Mouse (Mus musculus) olfactory bulb, adult 2 months (tissue): ENCODE data around the gene Lmod2.

Experiments used
- CTCF ChIP-seq: fragments of 200-500 bp; IDR thresholded peaks from 2 replicates; pipeline ENCODE4 v1.5.1; 2012; ENCODE audit warnings: low read depth, mild to moderate bottlenecking, low read length, moderate library complexity; ENCODE audit not compliant: insufficient read depth
- POLR2A ChIP-seq: fragments of 200-500 bp; IDR thresholded peaks from 2 replicates; pipeline ENCODE4 v1.6.1; 2012; ENCODE audit warnings: mild to moderate bottlenecking, low read depth, low read length, moderate library complexity; ENCODE audit not compliant: insufficient read depth

- no peak for TF ChIP-seq CTCF
- no peak for TF ChIP-seq POLR2A
Observed at GRCm38 (mm10) chr6:24585431-24586310, 11.9 kb upstream of the Lmod2 start.
